Mouse (Mus musculus): Measurements from ENCODE around the gene C2cd3. TPM values are rescaled to one million over a fixed set of nuclear protein-coding genes. Genes with fewer than 3 reads are reported as not detected.
"Not testable (repeated sequence)": the region's sequence is repeated elsewhere in the genome, so short reads cannot be mapped to it uniquely, and the experiment has no call there.

Gene C2cd3
- total and polyA plus RNA-seq, 2 experiments from 2014 or later, result 8.1 to 26.6 TPM

DNA sequence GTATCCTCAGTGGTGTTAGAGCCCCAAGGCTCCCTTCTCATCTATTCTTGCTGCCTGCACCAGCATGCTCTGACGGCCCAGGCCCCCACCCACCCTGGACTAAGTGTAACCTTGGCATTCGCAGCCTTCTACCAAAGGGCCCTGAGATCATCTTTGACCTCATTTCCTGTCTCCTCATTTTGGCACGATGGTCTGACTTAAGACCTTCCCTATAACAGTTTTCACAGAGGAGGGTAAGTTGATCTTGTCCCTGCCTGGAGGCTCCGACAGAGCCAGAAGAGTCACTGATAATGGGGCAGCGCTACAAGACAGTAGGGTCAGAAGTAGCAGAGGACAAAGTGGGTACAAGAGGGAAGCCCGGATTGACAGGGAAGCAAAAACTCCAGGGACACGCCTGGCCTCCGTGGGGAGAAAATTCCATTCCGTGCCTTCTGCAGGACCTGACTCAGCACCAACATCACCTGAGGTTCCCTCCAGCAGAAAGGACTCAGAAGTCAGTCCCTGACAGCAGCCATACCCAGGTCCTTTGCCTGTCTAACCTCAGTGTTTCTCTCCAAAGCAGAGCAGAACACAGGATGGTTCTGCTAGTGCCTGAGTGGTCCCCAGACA, 101.9 kb downstream of the C2cd3 start:
- no peak for DNase-seq (ENCODE audit: low spot score)
- Histone ChIP-seq H3K4me2 (ENCODE audit: low read depth, low read length, poor library complexity, severe bottlenecking) (no peak overlapping the region), H3K27me3 (ENCODE audit: insufficient read depth, low read length) (no peaks in the 10 kb centered on the region), H3K9ac (replicated peaks; ENCODE audit: low read length, poor library complexity, severe bottlenecking) (no peak overlapping the region), H3K27ac (ENCODE audit: low read depth, low read length) (no peak overlapping the region), H3K4me3 (ENCODE audit: low read depth, low read length) (no peak overlapping the region), H3K9me3 (ENCODE audit: low read length) (no peaks in the 10 kb centered on the region), H3K4me1 (ENCODE audit: insufficient read depth, low read length) (no peaks in the 10 kb centered on the region), H3K36me3 (ENCODE audit: insufficient read depth, low read length) (peaks cover 16% of the 10 kb centered on the region; the same call in 1 of the 2 replicates)
- WGBS, result 88% methylated on average over 9 of the region's 9 CpGs
- TF ChIP-seq CTCF (IDR thresholded peaks at IDR 0.05), result no peak
- no peak for ATAC-seq (ENCODE audit: low FRiP score)

DNA sequence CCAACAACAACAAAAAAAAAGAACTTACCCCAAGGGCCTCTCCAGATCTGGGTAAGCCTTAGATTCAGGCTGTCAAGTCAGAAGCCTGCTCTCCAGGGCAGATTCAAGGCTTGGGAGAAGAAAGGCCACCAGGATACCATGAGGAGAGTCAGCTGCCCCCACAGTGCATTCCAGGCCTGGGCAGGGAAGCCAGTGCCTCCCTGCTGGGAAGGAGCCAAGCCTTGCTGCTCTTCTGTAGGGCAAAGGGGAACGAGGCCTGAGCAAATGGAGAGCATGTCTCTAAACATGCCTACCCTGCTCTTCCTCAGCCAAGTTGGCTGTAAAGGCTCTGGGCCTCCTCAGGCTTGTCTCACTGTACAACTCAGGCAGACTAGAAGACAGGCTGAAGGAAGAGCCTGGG, 102.6 kb downstream of the C2cd3 start:
- 56% methylated on average over 1 of the region's 1 CpGs for WGBS
- DNase-seq (ENCODE audit: low spot score), result no peak
- Histone ChIP-seq H3K36me3 (ENCODE audit: insufficient read depth, low read length) (peaks cover 9% of the 10 kb centered on the region; the same call in 1 of the 2 replicates), H3K27me3 (ENCODE audit: insufficient read depth, low read length) (no peaks in the 10 kb centered on the region), H3K9ac (replicated peaks; ENCODE audit: low read length, poor library complexity, severe bottlenecking) (no peak overlapping the region), H3K9me3 (ENCODE audit: low read length) (no peaks in the 10 kb centered on the region), H3K27ac (ENCODE audit: low read depth, low read length) (no peak overlapping the region), H3K4me3 (ENCODE audit: low read depth, low read length) (no peak overlapping the region), H3K4me2 (ENCODE audit: low read depth, low read length, poor library complexity, severe bottlenecking) (no peak overlapping the region), H3K4me1 (ENCODE audit: insufficient read depth, low read length) (no peaks in the 10 kb centered on the region)
- TF ChIP-seq CTCF (IDR thresholded peaks at IDR 0.05), result no peak
- no peak for ATAC-seq (ENCODE audit: low FRiP score)

GRCm38 (mm10) chr7:100479100-100479822, 107.2 kb downstream of the C2cd3 start:
- no peak overlapping the region for H3K9ac ChIP-seq (replicated peaks; ENCODE audit: low read length, poor library complexity, severe bottlenecking)
- H3K4me2 ChIP-seq (ENCODE audit: low read depth, low read length, poor library complexity, severe bottlenecking), result no peak overlapping the region
- H3K27ac ChIP-seq (ENCODE audit: low read depth, low read length), result no peak overlapping the region
- 83% methylated on average over 20 of the region's 20 CpGs for WGBS
- no peak for TF ChIP-seq CTCF (IDR thresholded peaks at IDR 0.05)
- ATAC-seq (ENCODE audit: low FRiP score) (no peak), DNase-seq (ENCODE audit: low spot score) (peak; percentile 34)
- no peaks in the 10 kb centered on the region for H3K9me3 ChIP-seq (ENCODE audit: low read length)
- H3K4me1 ChIP-seq (ENCODE audit: insufficient read depth, low read length), result no peaks in the 10 kb centered on the region
- H3K27me3 ChIP-seq (ENCODE audit: insufficient read depth, low read length), result no peaks in the 10 kb centered on the region
- H3K36me3 ChIP-seq (ENCODE audit: insufficient read depth, low read length), result no peaks in the 10 kb centered on the region
- H3K4me3 ChIP-seq (ENCODE audit: low read depth, low read length), result no peak overlapping the region

GRCm38 (mm10) chr7:100479823-100480164, 107.8 kb downstream of the C2cd3 start:
- no peak for TF ChIP-seq CTCF (IDR thresholded peaks at IDR 0.05)
- ATAC-seq (ENCODE audit: low FRiP score), result no peak
- H3K27me3 ChIP-seq (ENCODE audit: insufficient read depth, low read length), result no peaks in the 10 kb centered on the region
- no peaks in the 10 kb centered on the region for H3K36me3 ChIP-seq (ENCODE audit: insufficient read depth, low read length)
- H3K4me3 ChIP-seq (ENCODE audit: low read depth, low read length), result no peak overlapping the region
- no peaks in the 10 kb centered on the region for H3K9me3 ChIP-seq (ENCODE audit: low read length)
- H3K27ac ChIP-seq (ENCODE audit: low read depth, low read length), result no peak overlapping the region
- WGBS, result 72% methylated on average over 15 of the region's 15 CpGs
- no peaks in the 10 kb centered on the region for H3K4me1 ChIP-seq (ENCODE audit: insufficient read depth, low read length)
- DNase-seq (ENCODE audit: low spot score), result peak; percentile 25
- no peak overlapping the region for H3K9ac ChIP-seq (replicated peaks; ENCODE audit: low read length, poor library complexity, severe bottlenecking)
- no peak overlapping the region for H3K4me2 ChIP-seq (ENCODE audit: low read depth, low read length, poor library complexity, severe bottlenecking)

GRCm38 (mm10) chr7:100480175-100480574, 108.1 kb downstream of the C2cd3 start:
- Histone ChIP-seq H3K27me3 (ENCODE audit: insufficient read depth, low read length) (no peaks in the 10 kb centered on the region), H3K4me3 (ENCODE audit: low read depth, low read length) (no peak overlapping the region), H3K4me2 (ENCODE audit: low read depth, low read length, poor library complexity, severe bottlenecking) (no peak overlapping the region), H3K27ac (ENCODE audit: low read depth, low read length) (no peak overlapping the region), H3K9ac (replicated peaks; ENCODE audit: low read length, poor library complexity, severe bottlenecking) (no peak overlapping the region), H3K9me3 (ENCODE audit: low read length) (no peaks in the 10 kb centered on the region), H3K36me3 (ENCODE audit: insufficient read depth, low read length) (no peaks in the 10 kb centered on the region), H3K4me1 (ENCODE audit: insufficient read depth, low read length) (no peaks in the 10 kb centered on the region)
- TF ChIP-seq CTCF (IDR thresholded peaks at IDR 0.05), result no peak
- ATAC-seq (ENCODE audit: low FRiP score), result no peak
- DNase-seq (ENCODE audit: low spot score), result no peak
- WGBS, result 86% methylated on average over 17 of the region's 17 CpGs

DNA sequence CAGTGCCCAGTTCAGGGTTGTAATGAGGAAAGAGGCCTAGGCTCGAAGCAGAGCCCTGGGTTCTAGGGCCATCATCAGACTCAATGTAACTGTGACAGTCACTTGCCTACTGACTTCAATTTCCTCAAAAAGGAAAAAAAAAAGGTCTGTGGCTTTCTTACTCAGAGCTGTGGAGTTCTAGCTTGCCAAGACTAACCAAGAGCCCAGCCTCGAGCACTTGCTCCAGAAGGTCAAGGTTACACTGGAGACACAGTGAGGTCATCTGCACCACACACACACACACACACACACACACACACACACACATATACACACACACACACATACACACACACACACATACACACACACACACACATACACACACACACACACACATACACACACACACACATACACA, 110.0 kb downstream of the C2cd3 start:
- WGBS, result 86% methylated on average over 2 of the region's 2 CpGs
- not testable (repeated sequence) for H3K36me3 ChIP-seq (ENCODE audit: insufficient read depth, low read length); H3K4me3 ChIP-seq (ENCODE audit: low read depth, low read length); DNase-seq (ENCODE audit: low spot score); H3K27me3 ChIP-seq (ENCODE audit: insufficient read depth, low read length); H3K4me2 ChIP-seq (ENCODE audit: low read depth, low read length, poor library complexity, severe bottlenecking); H3K27ac ChIP-seq (ENCODE audit: low read depth, low read length); H3K4me1 ChIP-seq (ENCODE audit: insufficient read depth, low read length); H3K9me3 ChIP-seq (ENCODE audit: low read length); H3K9ac ChIP-seq (replicated peaks; ENCODE audit: low read length, poor library complexity, severe bottlenecking); ATAC-seq (ENCODE audit: low FRiP score)
